Mouse (Mus musculus) small intestine, adult 2 months (tissue): Measurements from ENCODE around the gene Plekhh3.

ENCODE experiments used
- CTCF ChIP-seq: fragments of 200-500 bp; IDR thresholded peaks from 2 replicates; pipeline ENCODE4 v1.5.1; 2012; ENCODE audit warnings: low read depth, mild to moderate bottlenecking, control low read depth, inconsistent platforms, low read length, moderate library complexity, mixed read lengths; ENCODE audit not compliant: insufficient replicate concordance, insufficient read length; ENCODE audit errors: extremely low read depth
- POLR2A ChIP-seq: fragments of 200-500 bp; IDR thresholded peaks from 2 replicates; pipeline ENCODE4 v1.6.1; 2012; ENCODE audit warnings: low read depth, mild to moderate bottlenecking, control low read depth, inconsistent platforms, low read length, moderate library complexity

DNA sequence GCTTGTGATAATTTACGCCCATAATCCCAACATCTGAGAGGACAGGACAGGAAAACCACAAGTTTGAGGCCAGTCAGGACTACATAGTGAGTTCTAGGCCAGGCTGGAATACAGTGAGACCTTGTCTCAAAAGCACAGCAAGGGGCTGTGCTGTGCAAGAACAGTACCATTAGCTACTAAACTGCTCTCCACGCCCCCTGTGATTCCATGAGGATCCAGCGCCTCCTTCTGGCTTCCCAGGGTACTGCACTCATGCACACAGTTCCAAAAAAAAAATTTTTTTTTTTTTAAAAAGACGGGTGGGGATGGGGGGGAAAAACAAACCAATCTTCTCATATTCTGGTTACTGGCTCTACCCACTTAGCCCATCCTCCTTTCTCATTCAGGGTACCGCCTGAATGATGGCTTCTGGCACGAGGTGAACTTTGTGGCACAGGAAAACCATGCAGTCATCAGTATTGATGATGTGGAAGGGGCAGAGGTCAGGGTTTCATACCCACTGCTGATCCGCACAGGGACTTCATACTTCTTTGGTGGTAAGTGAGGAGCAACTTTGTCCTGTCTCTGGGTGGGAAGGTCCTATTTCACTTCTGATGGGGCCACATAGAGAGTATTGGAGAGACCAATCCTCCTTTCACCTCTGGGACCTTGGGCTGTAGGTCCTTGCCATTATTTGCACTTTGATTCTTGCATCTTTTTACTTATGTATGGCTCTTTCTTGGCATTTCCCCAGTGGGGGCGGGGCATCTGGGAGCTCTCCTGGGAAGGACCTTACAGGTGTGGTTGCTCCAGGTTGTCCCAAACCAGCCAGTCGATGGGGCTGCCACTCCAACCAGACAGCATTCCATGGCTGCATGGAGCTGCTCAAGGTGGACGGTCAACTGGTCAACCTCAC lies 9.9 kb upstream of the Plekhh3 start:
- TF ChIP-seq CTCF (peak; percentile 82; the same call in 1 of the 2 replicates), POLR2A (no peak)
